Mouse (Mus musculus) cerebellum, postnatal 4 days (tissue): ENCODE measurements around the gene Xrra1.

ENCODE experiments used
- DNase-seq, 2 experiments: peaks; one replicate each; pipeline ENCODE4 v3.0.0; 2022; ENCODE audit warnings: low spot score in 2 of 2, mixed read lengths in 1 of 2

The Xrra1 gene

DNA sequence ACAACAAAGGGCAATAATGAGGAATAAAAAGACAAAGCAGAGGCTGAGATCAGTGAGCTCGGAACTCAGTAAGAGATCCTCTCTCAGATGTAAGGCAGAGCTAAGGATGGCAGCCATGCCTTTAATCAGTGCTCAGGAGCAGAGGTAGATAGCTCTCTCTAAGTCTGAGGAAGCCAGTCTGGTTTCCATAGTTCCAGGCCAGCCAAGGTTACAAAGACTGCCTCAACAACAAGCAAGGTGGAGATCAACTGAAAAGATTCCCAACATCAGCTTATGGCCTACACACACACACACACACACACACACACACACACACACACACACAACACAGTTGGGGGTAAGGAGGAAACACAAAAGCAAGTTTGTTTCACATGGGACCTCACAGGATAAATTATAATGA is 7.8 kb upstream of the Xrra1 start:
- no peak for DNase-seq

- DNase-seq = no peak
Observed at GRCm38 (mm10) chr7:99851618-99852017, 7.3 kb upstream of the Xrra1 start.

- DNase-seq = no peak
Observed at GRCm38 (mm10) chr7:99853350-99853749, 5.6 kb upstream of the Xrra1 start.

DNA sequence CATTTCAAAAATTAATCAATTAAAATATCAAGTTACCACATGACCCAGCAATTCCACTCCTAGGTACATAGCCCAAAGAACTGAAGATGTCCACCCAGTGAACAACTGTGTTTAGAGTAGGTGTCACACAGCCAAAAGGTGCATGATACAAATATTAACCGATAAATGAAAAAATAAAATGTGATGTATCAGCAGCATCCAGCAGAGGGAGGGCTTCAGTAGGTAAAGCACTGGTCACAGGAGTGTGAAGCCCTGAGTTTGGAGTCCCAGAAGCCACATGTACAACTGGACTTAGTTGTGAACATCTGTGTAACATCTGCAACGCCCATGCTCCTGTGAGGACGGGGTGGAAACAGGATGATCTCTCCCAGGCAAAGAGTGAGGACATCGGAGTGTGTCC is 4.6 kb upstream of the Xrra1 start:
- DNase-seq = no peak

DNA sequence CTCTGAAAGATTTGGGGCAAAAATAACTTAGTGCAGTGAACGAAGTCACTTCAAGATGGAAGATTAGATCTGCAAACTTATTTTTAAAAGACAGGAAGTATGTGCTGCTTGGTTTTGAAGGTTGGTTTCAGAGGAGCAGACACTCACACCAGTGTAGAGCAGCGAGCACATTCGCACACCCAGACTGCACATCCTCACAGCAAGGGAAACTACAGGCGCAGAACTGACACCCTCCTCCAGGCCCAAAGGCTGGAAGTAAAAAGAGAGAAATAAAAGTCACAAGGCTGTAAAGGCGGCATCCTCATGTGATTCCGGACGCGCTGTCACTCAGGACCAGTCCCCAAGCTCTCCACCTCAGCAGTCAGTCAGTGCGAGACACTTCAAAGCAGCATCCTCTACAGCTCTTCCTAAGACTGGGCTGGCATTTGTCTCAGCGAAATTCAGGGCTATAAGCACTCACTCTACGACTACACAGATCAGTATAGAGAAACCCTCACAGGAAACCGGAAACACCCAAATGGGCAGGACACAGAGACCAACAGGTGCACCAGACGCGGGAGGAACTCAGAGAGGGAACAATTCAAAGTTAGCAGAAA is 2.6 kb upstream of the Xrra1 start:
- DNase-seq = no peak

GRCm38 (mm10) chr7:99858175-99858812 is 622 bp upstream of the Xrra1 start:
- no peak for DNase-seq

DNA sequence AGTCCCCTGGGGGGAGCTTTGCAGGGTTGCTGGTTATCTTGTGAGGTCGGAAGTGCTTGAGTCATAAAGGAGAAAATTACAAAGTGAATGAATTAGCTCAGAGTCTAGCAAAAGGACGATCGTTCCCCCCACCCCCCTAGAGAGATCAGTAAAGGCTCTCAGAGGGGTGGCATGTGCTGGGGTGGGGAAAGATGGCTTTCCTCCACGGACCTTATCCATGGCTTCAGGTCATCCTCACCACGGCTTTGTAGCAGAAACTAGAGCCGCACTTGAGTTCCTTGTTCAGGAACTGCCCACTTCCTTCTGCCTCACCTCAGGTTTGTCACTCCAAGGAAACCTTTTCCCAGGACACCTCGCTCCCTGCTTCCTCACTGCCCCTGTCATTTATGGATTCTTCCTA is 4.4 kb downstream of the Xrra1 start, which contains the start of gene Spcs2:
Gene Spcs2, minus strand, starts transcription at position 101 of the 400 bp plus-strand sequence.
- no peak for DNase-seq

DNA sequence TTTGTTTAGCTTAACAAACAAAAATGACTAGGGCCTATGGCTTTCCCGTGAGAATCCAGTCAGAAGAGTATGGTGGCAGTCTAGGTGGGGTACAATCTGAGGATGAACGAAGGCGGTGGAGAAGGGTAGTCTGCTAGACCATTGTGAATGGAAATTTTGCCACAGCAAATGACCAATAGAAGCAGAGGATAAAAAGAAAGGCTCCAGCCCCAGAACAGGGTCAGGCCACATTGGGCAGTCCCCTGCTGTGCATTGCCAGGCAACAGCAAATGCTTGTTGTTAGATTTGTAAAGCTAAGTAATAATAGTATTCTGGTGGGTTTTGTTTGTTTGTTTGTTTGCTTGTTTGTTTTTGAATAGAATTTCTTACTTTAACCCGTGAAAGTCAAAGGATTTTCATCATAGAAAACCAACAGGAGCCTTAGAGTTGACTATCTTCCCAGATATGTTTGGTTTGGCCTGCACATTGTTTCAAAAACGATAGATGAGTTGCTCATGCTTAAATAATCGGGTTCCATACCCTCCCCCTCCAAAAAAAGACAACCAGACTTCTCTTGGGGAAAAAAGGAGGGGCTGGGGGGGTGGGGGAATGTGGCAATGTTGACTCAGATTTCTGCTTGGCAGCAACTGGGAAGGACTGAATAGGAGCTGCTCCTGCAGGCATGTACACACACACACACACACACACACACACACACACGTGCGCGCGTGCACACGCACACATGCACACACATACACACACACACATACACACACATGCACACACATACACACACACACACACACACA is 5.5 kb downstream of the Xrra1 start:
- DNase-seq = no peak

- DNase-seq = no peak
Observed at GRCm38 (mm10) chr7:99865219-99865618, 6.3 kb downstream of the Xrra1 start.

DNA sequence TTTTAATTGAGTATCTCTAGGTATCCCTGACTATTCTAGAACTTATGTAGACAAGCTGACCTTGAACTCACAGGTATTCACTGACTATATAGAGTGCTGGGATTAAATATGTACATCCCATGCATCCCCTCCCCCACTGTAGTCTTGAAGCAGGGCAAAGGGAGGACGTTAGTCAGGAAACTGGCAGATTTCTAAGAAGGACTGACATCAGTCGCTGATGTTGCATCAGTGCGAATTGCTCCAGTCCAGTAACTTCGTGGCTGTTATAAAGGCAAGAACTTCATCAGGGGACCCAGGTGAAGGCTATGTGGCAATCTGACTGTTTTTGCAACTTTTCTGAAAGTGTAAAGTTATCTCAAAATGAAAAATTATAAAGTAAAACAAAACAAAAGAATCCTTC is 10.4 kb downstream of the Xrra1 start:
- no peak for DNase-seq

DNA sequence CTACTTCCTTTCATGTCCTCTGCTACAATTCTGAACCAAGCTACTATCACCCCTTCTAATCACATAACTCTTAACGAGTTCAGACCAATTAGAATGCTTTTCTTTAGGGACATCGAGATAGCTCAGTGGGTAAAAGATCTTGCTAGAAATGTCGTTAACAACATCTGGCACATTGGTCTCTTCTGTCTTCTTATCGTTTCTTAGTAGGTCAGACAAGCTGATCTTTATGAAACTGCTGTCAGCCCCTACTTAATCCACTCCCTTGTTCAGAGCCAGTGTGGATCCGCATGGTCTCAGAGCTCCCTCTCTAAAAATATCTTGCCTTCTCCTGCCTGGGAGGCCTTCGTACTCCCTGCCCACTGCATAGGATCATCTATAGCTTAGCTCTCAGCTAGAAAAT is 15.0 kb downstream of the Xrra1 start:
- DNase-seq = no peak

DNA sequence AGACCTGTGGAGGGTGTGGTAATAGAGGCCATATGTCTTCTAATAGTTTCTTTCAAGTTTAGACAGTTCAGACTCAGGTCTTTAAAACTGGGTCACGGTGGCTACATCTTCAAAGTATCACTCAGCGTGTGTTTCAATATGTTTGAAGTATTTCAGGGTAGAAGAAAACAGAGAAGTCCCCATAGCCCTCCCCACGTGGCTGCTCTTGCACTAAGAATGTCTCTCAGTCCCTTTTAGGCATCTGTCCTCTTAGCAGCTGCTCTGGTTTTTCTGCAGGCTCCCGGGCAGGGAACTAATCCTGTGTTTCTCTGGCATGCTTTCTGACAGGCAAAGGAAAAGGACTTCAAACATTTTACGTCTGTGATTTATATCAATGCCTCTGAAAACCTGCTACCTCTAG is 17.0 kb downstream of the Xrra1 start:
- no peak for DNase-seq

GRCm38 (mm10) chr7:99876345-99876744 is 17.4 kb downstream of the Xrra1 start:
- DNase-seq = peak; percentile 77 to 80

DNA sequence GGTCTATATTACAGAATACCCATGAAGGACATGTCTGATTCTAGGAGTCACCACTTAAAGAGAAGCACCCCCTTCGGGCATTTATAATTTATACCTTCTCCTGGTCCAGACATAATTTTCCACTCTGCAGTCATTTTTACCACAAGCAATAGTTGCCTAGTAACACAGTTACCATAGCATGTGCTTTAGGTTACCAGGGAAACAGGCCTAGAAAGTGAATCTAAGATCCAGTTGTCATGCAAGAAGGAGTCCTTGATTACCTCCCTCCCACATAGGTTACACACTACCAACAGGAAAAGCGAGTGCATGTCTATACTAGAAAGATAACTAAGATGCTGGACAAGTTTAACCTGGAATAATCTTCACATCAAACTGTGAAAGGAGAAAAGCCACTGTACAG is 19.3 kb downstream of the Xrra1 start:
- no peak for DNase-seq

GRCm38 (mm10) chr7:99887230-99887735 is 28.4 kb downstream of the Xrra1 start:
- no peak for DNase-seq

DNA sequence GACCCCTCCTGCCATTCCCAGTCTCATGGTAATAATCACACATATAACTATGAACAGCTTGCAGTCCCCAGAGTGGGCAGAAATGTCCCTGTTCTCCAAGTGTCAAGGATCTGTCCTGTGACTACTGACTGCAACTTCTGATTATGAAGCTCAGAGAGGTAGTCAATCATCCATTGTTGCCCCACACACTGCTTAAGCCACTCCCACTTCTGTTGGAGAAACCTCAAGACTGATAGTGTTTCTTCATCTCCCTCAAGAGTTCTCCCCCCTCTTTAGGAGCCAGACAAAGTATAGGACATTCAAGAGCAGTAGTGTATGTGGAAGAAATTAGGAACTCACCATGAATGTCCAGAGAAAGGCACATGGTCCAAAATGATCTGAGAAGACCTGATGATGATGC is 28.8 kb downstream of the Xrra1 start:
- DNase-seq = no peak

- DNase-seq = peak in 1 of 2 experiments; percentile 16
Observed at GRCm38 (mm10) chr7:99889175-99889880, 30.4 kb downstream of the Xrra1 start.

- no peak for DNase-seq
Observed at GRCm38 (mm10) chr7:99890168-99890755, 31.3 kb downstream of the Xrra1 start.

- no peak for DNase-seq
Observed at GRCm38 (mm10) chr7:99891471-99891870, 32.6 kb downstream of the Xrra1 start.

DNA sequence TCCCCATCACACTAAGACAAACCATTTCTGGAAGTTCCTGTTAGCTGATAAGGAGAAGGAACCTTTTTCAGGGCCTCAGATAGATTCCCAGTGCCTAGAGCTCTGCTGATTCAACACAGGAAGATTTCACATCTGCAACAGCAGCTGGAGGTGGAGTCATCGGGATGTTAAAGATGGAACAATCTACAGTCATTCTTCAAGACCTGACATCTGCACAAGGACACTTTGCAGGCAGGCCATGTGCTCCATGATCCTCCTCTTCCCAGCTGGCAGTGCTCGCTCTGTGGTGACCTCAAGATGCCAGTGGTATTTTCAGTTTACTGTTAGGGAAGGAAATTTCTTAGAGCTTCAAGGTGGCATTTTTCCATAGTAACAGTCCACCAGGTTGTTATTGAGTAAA is 33.4 kb downstream of the Xrra1 start:
- no peak for DNase-seq

- no peak for DNase-seq
Observed at GRCm38 (mm10) chr7:99893967-99894366, 35.1 kb downstream of the Xrra1 start.

GRCm38 (mm10) chr7:99894478-99894877 is 35.6 kb downstream of the Xrra1 start:
- DNase-seq = peak in 1 of 2 experiments; percentile 28
